Mouse (Mus musculus): ENCODE measurements around the gene Capn9.

The Capn9 gene

DNA sequence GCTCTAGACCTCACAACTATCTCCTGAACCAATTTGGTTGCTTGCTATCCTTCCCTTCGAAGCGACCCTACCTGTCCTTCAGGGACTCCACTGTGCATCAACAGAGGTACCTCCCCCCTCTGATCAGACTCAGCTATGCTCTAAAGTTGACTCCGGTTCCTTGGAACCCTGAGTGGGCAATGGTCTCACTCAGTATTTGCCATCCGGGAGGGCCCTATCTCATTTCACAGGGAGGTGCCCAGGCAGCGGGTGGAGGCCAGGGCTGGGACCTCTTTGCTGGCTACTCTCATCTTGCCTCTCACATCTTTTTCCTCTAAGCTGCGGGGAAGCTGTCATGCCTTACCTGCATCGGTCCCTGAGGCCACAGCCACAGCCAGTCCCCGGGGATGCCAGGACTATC is at the start of gene Capn9:
Capn9 (plus strand) TSS at position 301 of the 400 bp plus-strand sequence.
- DNase-seq (ENCODE audit: low spot score in 2 of 2): no peak

DNA sequence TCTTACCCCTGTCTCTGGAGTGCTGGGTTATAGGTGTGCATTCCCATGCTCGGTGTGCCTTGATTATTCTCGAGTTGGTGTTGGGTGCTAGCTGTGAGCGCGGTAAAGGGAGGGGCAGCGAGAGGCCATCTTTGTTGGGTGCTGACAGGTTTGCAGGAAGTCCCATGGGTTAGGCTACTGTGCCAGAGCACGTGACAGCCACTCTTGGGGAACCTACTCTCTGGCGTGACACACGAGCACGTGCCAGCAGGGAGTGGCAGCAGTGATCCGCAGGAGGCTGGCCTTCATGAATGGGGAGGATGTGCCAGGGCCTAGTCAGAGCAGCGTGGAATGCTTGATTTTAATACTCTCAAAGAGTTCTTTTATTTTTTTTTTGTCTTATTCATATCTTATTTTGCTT is 49.6 kb upstream of the Capn9 start:
- no peak for DNase-seq (ENCODE audit: low spot score in 2 of 2)

DNA sequence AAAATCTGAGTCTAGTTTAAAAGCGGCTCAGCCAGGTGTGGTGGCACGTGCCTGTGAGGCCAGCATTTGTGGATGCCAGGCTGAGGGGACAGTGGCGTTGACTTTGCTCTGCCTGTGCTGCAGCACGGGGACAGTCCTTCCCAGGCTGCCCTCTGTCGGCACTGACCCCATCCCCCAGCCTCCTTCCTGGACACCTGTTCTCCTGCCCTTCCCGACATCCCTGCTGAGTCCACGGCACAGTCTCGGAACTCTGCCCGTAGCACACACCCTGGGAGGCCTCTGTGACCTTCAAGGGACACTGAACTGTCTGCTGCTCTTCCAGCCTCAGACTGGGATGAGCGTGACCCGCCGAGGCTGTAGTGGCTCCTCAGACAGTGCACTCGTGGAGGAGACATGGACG is 45.8 kb upstream of the Capn9 start:
- no peak for DNase-seq (ENCODE audit: low spot score in 2 of 2)

DNA sequence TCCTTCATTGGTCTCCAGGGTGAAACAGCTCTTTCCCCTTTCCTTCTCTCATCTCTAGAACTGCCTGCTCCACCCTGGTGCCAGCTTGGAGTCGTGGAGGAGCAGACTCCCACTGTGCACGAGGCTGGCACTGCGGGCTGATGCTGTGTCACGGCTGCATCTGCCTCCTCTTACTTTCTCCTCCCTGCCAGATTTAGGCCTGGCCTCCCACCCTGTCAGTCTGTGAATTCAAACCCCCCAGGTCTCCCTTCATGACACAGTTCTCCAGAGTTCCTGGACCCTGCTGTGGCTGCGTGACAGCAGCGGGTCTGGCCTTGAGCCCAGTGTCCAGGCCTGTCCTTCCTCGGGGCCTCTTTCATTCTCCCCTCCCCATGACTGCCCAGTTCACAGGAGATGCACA is 45.4 kb upstream of the Capn9 start:
- DNase-seq (ENCODE audit: low spot score in 2 of 2): no peak

DNA sequence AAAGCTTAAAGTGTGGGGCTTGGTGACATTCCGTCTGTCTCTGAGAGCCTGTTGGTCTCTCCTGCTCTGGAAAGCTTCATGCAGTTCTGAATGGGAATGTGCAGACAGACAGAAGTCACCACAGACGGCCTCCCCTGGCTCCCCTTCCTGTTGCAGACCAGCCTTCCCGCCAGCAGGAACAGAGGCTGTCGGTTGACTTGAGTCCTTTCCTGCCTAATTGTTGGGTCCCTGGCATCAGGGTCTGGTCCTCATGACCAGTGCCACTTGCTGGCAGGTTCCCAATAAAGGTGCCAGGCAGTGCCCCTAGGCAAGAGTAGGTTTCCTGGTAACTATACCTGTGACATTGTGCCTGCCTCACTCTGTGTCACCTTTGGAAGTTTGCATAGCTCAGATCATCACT is 44.9 kb upstream of the Capn9 start:
- DNase-seq (ENCODE audit: low spot score in 2 of 2): no peak

DNA sequence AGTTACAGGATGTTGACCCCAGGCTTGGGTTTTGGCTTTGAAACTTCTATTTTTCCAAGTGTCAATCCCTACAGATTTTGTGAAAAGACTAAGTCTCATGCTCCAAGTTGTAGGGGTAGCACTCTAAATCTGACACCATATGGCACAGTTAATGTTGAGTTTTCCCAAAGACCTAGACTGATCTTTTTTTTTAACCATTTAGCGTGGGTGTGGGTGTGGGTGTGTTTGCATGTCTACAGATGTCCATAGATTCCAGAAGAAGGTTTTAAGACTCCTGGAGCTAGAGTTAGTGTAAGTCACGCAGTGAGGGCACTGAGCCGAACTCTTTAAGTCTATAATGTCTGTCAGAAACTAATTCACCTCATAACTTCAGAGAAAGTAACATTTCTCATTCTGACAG is 43.3 kb upstream of the Capn9 start:
- no peak for DNase-seq (ENCODE audit: low spot score in 2 of 2)

DNA sequence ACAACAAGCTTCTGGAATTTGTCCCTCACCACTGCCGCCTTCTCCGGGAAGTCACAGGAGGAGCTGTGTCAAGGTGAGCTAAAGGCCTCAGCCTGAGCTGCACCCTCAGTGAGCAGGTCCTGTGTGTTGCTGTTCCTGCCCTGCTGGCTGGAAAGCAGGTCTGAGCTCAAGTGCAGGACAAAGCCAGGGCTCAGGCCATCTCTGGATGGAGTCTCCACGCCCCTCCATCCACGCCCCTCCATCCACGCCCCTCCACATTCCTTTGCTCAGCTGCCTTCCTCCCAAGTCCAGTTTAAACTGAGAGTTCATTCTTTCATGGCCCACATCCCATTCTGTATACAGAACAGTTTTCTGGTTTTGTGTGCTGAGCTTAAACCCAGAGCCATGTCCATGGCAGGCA is 40.5 kb upstream of the Capn9 start:
- DNase-seq (ENCODE audit: low spot score in 2 of 2): no peak

DNA sequence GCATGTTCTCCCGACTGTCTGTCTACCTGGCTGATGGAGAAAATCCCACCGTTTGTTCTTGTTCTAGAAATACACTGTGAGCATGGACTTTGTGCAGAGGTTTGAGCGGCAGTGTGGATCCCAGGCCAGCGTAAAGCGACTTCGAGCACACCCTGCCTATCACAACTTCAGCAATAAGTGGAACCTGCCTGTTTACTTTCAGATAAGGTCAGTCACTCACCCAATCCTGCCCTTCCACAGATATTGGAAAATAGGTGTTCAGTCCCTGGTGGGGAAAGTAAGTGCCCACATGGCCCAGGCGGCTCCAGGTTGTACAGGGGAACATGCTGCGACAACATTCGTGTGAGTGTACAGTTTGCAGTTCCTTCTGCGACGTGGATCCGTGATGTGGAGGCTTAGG is 35.0 kb upstream of the Capn9 start:
- DNase-seq (ENCODE audit: low spot score in 2 of 2): no peak

DNA sequence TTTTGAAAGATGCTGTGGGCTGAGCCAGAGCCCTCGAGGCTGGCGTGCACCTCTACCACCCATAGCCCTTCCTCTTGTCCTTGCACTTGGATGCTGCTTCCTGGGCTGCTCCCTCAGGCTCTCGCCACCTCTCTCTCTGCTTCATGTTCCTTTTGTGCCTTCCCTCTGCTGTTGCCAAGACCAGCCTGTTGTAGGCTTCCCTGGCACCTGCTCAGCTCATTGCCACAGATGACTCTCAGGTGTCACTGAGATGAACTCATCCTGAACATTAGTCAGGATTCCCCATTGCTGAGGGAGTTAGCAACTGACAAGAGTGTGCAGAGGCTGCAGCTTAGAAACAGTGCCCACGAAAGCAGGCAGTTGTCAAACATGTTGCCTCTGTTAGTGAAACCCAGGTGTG is 33.9 kb upstream of the Capn9 start:
- DNase-seq (ENCODE audit: low spot score in 2 of 2): no peak

DNA sequence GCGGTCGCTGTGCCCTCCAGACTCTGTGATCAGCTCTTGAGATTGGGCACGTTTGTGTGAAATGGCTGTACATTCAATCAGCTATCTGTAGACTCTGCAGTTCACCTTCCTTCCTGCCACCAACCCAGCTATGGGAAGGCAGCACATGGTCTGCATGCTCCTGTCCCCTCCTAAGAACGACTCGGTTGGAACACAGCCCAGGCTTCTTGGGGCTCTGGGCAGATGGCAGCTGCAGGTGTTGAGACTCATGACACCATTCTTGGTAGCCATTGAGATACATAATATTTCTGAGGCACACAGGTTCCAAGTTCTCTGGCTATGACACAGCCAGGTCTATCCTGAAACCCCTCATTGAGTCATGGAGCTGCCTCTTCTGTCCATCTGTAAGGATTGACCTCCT is 32.6 kb upstream of the Capn9 start:
- DNase-seq (ENCODE audit: low spot score in 2 of 2): no peak

DNA sequence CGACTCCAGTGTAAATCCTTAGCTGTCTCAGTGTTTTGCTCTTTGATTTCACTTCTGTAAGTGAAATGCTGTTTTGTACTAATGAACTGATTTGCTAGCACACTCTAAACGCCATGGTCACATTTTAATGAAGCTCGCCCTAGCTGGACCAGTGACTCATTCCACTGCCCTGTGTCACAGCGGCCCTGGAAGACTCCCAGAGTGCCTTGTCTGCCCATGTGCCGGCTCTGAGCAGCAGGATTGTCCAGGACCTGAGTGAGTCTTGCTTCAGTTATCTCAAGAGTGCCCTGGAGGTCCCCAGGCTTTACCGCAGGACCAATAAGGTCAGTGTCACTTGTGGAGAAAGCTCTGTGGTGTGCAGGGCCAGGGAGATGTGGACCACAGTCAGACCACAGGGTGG is 29.5 kb upstream of the Capn9 start:
- DNase-seq (ENCODE audit: low spot score in 2 of 2): no peak

DNA sequence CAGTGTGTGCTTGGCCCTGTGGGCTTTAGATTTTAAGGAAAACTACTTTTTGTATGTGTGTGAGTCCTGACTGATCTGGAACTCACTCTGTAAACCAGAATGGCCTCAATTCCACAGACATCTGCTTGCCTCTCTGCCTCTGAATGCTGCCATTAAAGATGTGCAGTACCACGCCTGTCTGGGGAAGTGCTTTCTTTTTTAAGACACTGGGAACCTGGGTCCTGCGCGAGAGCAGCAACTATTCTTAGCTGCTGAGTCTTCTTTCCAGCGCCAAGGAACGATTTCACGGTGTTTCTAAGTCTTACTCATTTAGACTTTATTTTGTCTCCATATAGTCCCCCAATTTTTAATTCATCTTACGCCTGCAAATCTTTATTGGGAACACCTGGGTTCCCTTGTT is 29.1 kb upstream of the Capn9 start:
- DNase-seq (ENCODE audit: low spot score in 2 of 2): no peak

DNA sequence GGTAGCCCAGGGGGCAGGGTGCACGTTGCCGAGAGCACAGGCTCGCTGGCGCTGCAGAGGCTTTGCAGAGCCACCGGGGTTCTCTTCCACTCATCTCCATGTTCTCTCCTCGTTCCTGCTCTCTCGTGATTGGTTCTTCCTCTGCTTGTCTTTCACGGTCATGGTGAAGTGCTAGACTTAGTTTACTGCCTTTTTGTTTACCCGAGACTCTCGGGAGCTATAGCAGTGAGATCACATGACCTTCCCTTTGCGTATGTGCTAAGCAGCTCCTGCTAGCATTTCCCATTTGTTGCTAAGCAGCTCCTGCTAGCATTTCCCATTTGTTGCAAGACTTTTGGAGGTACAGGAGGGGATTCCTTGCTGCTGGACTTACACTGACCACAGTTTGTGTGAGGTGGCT is 28.6 kb upstream of the Capn9 start:
- no peak for DNase-seq (ENCODE audit: low spot score in 2 of 2)

DNA sequence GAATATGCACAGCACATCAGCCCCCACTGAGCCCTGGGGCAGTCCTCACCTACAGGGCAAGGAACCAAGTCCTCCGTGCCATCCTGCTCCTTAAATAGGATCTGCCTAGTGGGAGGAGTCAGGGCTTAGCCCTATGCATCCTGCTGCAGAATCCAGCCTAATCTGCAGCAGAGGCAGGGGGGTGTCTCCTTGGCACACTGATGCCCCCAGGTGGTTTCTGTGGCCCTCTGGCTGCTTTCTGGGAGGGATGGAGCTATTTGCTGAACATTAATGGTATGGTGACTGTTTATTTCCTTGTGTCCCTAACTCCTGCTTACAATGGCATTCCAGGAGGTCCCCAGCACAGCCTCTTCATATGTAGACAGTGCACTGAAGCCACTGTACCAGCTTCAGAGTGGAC is 27.7 kb upstream of the Capn9 start:
- no peak for DNase-seq (ENCODE audit: low spot score in 2 of 2)

DNA sequence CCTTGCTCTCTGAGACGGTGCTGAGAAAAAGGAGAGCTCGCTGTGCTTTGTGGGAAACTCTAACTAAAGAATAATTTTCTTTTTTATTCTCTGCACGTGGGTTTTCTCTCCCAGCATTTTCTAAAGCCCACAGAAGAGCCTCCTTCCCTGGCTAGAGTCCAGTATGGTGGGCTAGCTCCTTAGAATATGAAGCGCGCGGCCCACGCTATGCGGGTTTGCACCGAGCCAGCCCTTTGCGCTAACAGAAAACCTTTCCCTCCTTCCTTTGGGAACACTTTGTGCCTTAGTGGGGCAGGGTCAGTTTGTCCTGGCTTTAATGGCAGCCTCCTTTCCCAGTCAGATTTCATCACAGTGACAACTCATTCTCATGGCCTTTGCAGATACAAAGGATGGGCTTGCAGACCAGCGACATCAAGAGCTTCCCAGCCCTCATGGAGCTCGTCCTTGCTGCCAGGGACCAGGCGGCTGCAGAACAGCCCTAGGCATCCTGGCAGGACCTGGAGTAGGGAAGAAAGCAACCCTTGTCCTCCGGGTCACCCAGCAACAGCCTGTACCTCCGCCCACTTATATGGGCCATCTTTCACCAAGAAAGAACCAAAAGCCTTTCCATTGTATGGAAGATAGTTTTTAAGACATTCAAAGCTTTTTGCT is 24.8 kb upstream of the Capn9 start:
- no peak for DNase-seq (ENCODE audit: low spot score in 2 of 2)

DNA sequence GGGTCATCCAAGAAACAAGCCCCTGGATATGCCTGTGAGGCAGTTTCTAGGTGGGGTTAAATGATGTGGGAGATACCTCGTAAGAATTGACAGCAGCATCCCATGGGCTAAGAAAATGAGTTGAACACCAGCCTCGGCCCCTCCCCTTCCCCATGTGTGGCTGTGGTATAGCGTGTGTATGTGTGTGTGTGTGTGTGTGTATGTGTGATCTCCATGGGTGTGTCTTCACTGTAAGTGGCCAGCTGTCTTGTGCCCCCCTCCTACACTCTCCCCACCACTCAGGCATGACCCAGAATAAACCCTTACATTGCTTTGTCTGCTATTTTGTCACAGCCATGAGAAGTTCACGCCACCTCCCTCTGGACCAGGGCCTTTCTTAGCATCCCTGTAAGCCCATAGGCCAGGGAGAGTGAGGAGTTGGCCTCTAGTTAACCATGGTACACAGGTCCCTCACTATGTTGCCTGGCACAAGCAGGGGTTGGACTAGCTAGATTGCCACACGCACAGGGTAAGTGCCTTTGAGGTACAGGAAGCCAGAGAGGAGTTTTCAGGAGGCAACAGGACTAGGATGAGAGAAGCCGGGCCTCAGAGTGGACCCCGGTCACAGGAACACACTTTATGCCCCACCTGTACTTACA is 20.7 kb upstream of the Capn9 start:
- no peak for DNase-seq (ENCODE audit: low spot score in 2 of 2)

DNA sequence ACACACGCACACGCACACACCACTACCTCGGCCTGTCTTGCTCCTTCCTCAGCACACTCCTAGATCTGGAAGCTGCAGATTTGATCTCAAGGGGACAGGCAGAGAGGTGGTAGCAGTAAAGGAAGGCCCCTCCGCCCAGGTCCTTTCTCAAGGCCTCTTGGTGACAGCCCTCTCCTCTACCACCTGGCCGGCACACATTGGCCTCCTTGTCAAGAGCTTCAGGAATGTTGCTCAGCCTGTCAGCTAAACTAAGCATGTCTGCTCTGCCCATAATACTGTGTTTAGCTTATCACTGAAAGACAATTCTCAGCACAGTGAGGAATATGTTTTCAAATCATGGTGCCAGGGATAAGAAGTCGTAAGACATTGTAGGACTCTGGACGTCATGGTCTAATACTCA is 19.7 kb upstream of the Capn9 start:
- DNase-seq (ENCODE audit: low spot score in 2 of 2): no peak

DNA sequence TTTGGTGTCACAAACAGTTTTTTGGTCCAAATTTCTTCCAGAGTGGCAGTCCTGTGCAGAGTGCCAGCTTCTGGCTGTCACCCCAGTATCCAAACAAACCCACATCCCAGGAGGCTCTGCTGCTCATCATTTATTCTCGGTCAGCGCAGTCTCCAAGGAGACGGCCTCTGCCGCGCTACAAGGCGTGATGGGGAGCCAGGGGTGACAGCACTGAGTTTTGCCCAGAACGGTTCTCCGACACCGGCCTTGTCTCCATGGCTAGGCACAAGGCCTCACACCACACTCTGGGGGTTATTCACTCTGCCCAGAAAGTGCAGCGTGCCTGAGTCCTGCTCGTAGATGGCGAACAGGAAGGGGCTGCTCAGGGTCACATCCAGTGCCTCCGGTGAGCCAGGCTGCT is 19.3 kb upstream of the Capn9 start:
- DNase-seq (ENCODE audit: low spot score in 2 of 2): no peak

DNA sequence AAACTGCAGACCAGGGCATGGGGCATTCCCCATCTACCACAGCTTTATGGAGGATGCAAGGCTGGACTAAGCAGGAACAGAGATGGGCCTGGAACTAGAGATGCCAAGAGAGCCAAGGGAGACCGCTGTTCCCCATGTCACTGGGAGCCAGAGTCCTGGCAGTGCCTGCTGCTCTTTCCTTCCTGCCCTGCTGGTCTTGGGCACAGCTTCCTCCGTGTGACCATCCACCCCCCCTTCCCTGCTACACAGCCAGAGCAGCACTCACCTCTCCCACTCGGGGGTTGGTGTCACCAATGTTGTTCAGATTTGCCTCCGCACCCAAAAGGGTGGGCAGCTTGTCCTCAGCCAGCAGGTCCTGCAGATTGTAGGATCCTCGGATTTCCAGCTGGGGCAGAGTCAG is 18.4 kb upstream of the Capn9 start:
- DNase-seq (ENCODE audit: low spot score in 2 of 2): no peak

DNA sequence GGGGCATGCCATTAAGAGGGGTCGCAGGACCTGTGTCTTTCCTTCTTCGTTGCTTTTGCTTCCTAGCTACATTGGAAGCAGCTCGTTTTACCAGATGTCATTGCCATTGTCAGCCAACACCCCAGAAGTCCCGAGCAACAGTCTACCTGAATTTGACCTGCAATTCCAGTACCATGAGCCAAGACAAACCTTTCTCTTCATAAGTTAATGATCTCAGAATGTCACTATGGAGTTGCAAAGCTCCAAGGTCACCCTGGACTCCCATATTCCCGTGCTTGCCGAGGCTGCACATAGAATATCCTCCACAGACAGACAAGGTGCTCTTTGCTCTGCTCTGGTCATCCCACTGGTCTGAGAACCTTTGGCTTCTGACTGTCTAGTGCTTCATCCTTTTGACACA is 8.8 kb upstream of the Capn9 start:
- no peak for DNase-seq (ENCODE audit: low spot score in 2 of 2)

DNA sequence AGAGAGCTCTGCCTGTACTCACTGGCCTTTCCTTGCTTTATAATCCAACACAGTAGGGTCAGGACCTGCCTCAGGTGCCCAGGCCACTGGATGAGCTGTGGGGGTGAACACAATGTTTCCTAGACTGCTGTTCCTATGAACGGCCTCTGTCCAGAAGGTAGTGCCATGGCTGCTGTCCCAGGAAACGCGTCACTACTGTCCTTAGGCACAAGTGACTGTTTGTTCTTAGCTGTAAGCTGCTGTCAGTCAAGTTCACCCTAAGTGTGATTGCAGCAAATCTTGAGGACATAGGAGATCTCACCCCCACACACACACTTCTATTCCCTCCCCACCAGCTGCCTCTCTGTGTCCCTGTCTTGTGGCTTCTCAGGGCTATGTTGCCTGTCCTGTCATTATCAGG is 8.3 kb upstream of the Capn9 start:
- no peak for DNase-seq (ENCODE audit: low spot score in 2 of 2)

DNA sequence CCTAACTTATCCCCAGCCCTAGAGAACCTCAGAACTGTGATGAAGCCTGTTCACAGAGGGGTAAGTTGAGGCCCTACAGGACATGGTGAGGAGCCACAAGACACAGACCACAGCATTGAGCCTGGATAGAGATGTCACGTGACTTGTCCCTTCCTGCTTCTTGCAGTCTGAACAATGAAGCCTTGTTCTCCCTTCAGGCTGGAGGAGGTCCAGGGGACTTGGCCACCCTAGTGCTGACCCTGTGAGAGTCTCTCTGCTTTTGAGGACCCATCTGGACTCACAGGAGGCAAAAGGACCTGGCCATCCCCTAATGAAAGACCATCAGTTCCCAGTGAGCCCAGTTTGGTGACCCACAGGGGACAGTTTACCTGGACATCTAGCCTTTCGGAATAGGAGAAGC is 6.8 kb upstream of the Capn9 start:
- no peak for DNase-seq (ENCODE audit: low spot score in 2 of 2)

DNA sequence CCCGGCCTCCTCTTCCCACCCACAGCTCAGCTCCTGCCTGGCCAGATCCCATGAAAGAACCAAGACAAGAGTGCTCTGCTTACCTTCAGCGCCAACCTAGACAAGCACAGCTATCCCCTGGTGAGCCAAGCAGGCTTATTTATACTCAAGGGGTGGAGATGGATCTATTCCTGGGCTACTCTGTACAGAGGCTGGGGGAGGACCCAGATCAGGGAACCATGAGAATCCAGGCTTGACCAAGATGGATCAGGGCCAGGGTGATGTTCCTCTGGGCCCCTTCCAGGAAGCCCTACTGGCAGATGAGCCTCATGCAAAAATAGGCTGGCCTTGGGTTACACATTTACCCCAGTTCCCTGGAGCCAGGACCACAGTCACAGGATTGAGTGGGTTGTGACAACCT is 6.3 kb upstream of the Capn9 start, which contains the start of gene Agt:
Agt (minus strand) TSS at position 114 of the 400 bp plus-strand sequence.
- peak in 1 of 2 experiments; percentile 42 for DNase-seq (ENCODE audit: low spot score in 2 of 2)

Data from urinary bladder, postnatal 36 days (tissue).